27 mouse cellular contexts compared by ENCODE assay signal in genomic region chr16:91057261-91057660, GRCm38 (mm10). TPM values are rescaled to one million over a fixed set of nuclear protein-coding genes. Genes with fewer than 3 reads are reported as not detected.
DNase-seq lines count a peak whose midpoint lies in the region; ATAC-seq and TF ChIP-seq lines count a peak whose summit lies in the region.
"Had no signal": no experiment of that assay in that cellular context is flagged by ENCODE, and none has a peak within 500 bp of the region (broad histone marks: within the 10 kb centered on the region; RNA-seq: fewer than 3 reads in every experiment).

No protein-coding gene starts in this region.

- peaks cover 29% of the 10 kb centered on the region for H3K4me1 ChIP-seq in thymus, adult 2 months (replicated peaks; ENCODE audit: control insufficient read depth, insufficient read depth, low read length)
- H3K4me1 ChIP-seq in intestine, embryonic 16.5 days (ENCODE audit: control insufficient read depth, insufficient read depth, low read length) = no peaks in the 10 kb centered on the region
- H3K4me1 ChIP-seq in kidney, embryonic 16.5 days (ENCODE audit: insufficient read depth, low read length) = peaks cover 18% of the 10 kb centered on the region; the same call in 1 of the 2 replicates
- H3K4me1 ChIP-seq: hindbrain, embryonic 13.5 days; liver, embryonic 15.5 days; lung, embryonic 15.5 days; neural tube, embryonic 13.5 days; stomach, embryonic 15.5 days had no signal

- DNase-seq in thymus, adult 2 months = no peak
- DNase-seq in thymus, postnatal 25 days = no peak
- DNase-seq in urinary bladder, adult 18-20 months (ENCODE audit: low spot score in 2 of 2) = no peak
- no peak for DNase-seq in gastrocnemius, adult 18-20 months (ENCODE audit: low spot score)
- DNase-seq: adrenal gland, adult 2 months; B cell, adult 2 months; cerebellum, adult 9-11 months; gastrocnemius, postnatal 36 days; heart, postnatal 36 days; liver; right cerebral cortex, postnatal 4 days; thymus, adult 18-20 months had no signal

- ATAC-seq in activated CD4-positive, CD25-positive, alpha-beta regulatory T cell, adult 4 months = peak; percentile 31
- no peak for ATAC-seq in intestine, embryonic 16.5 days
- no peak for ATAC-seq in kidney, embryonic 16.5 days (ENCODE audit: low FRiP score, low TSS enrichment)
- ATAC-seq: midbrain, embryonic 13.5 days had no signal

- H3K27me3 ChIP-seq in thymus, adult 2 months (ENCODE audit: control insufficient read depth, insufficient read depth, low read length) = no peaks in the 10 kb centered on the region
- H3K27me3 ChIP-seq in intestine, embryonic 16.5 days (replicated peaks; ENCODE audit: control insufficient read depth, insufficient read depth, low read length) = no peaks in the 10 kb centered on the region
- H3K27me3 ChIP-seq in kidney, embryonic 16.5 days (ENCODE audit: insufficient read depth, low read length) = 0 out of 2 replicates have a peak, but pooled peaks cover 2% of the 10 kb centered on the region
- H3K27me3 ChIP-seq: midbrain, embryonic 13.5 days; stomach, embryonic 15.5 days had no signal

- 51% methylated on average over 4 of the region's 4 CpGs for WGBS in thymus, adult 2 months
- WGBS in intestine, embryonic 16.5 days = 79% methylated on average over 4 of the region's 4 CpGs
- WGBS in kidney, embryonic 16.5 days = 93% methylated on average over 4 of the region's 4 CpGs

- H3K27ac ChIP-seq in thymus, adult 2 months (ENCODE audit: control insufficient read depth, insufficient read depth, low read length) = peak overlapping the region; percentile 79
- H3K27ac ChIP-seq in intestine, embryonic 16.5 days (ENCODE audit: low read length) = peak overlapping the region; percentile 72
- no peak overlapping the region for H3K27ac ChIP-seq in kidney, embryonic 16.5 days (ENCODE audit: low read length)
- H3K27ac ChIP-seq: embryonic facial prominence, embryonic 10.5 days; heart, embryonic 15.5 days; hindbrain, embryonic 13.5 days; limb, embryonic 10.5 days; liver, embryonic 15.5 days; lung, embryonic 15.5 days; midbrain, embryonic 13.5 days; neural tube, embryonic 13.5 days had no signal

- H3K36me3 ChIP-seq in thymus, adult 2 months (ENCODE audit: control insufficient read depth, insufficient read depth, low read length) = no peaks in the 10 kb centered on the region
- no peaks in the 10 kb centered on the region for H3K36me3 ChIP-seq in intestine, embryonic 16.5 days (ENCODE audit: control insufficient read depth, insufficient read depth, low read length)
- no peaks in the 10 kb centered on the region for H3K36me3 ChIP-seq in kidney, embryonic 16.5 days (ENCODE audit: insufficient read depth, low read length)
- H3K36me3 ChIP-seq: embryonic facial prominence, embryonic 10.5 days; heart, embryonic 15.5 days; hindbrain, embryonic 13.5 days; kidney, embryonic 15.5 days; limb, embryonic 10.5 days; liver, embryonic 15.5 days; lung, embryonic 15.5 days; midbrain, embryonic 13.5 days; neural tube, embryonic 13.5 days; stomach, embryonic 15.5 days had no signal

- TF ChIP-seq CTCF in thymus, adult 2 months (IDR thresholded peaks at IDR 0.05; ENCODE audit: borderline replicate concordance, control insufficient read depth, extremely low read depth, insufficient read depth, low read length, poor library complexity) = no peak

- no peak overlapping the region for H3K9ac ChIP-seq in intestine, embryonic 16.5 days (ENCODE audit: low read depth, low read length)
- H3K9ac ChIP-seq in kidney, embryonic 16.5 days (replicated peaks; ENCODE audit: low read length) = no peak overlapping the region
- H3K9ac ChIP-seq: forebrain, postnatal 0 days; heart, embryonic 15.5 days; hindbrain, embryonic 13.5 days; kidney, embryonic 15.5 days; liver, embryonic 15.5 days; lung, embryonic 15.5 days; neural tube, embryonic 13.5 days; stomach, embryonic 15.5 days had no signal

- H3K4me2 ChIP-seq in intestine, embryonic 16.5 days (ENCODE audit: low read depth, low read length) = peak overlapping the region; percentile 26; the same call in 1 of the 2 replicates
- H3K4me2 ChIP-seq in kidney, embryonic 16.5 days (replicated peaks; ENCODE audit: low read depth, low read length) = no peak overlapping the region
- H3K4me2 ChIP-seq: hindbrain, embryonic 13.5 days; liver, embryonic 15.5 days; lung, embryonic 15.5 days; midbrain, embryonic 13.5 days; neural tube, embryonic 13.5 days; stomach, embryonic 15.5 days had no signal

- no peak for TF ChIP-seq POLR2A in thymus, adult 2 months (IDR thresholded peaks at IDR 0.05; ENCODE audit: control insufficient read depth, extremely low read depth, insufficient read depth, low read length, poor library complexity)

- H3K4me3 ChIP-seq in thymus, adult 2 months (ENCODE audit: control insufficient read depth, insufficient read depth, low read length) = no peak overlapping the region
- H3K4me3 ChIP-seq in intestine, embryonic 16.5 days (ENCODE audit: low read length) = no peak overlapping the region
- no peak overlapping the region for H3K4me3 ChIP-seq in kidney, embryonic 16.5 days (ENCODE audit: low read length)
- H3K4me3 ChIP-seq: embryonic facial prominence, embryonic 10.5 days; heart, embryonic 15.5 days; hindbrain, embryonic 13.5 days; kidney, embryonic 15.5 days; limb, embryonic 10.5 days; liver, embryonic 15.5 days; lung, embryonic 15.5 days; midbrain, embryonic 13.5 days; neural tube, embryonic 13.5 days; stomach, embryonic 15.5 days had no signal

- H3K9me3 ChIP-seq in intestine, embryonic 16.5 days (ENCODE audit: control insufficient read depth, low read length) = no peaks in the 10 kb centered on the region
- no peaks in the 10 kb centered on the region for H3K9me3 ChIP-seq in kidney, embryonic 16.5 days (ENCODE audit: low read length)
- H3K9me3 ChIP-seq: embryonic facial prominence, embryonic 10.5 days; heart, embryonic 15.5 days; hindbrain, embryonic 13.5 days; kidney, embryonic 15.5 days; limb, embryonic 10.5 days; liver, embryonic 15.5 days; lung, embryonic 15.5 days; megakaryocyte, embryonic 14.5 days; midbrain, embryonic 13.5 days; neural tube, embryonic 13.5 days; stomach, embryonic 15.5 days had no signal

RNA-seq across cellular contexts. Expression of gene Paxbp1, which starts 12.9 kb away (rescaled TPM):
- polyA plus RNA-seq in thymus, adult 2 months (2012; rRNA removed) = 30.6 and 32.9 TPM in 2 replicates
- polyA plus RNA-seq in activated CD4-positive, CD25-positive, alpha-beta regulatory T cell, adult 4 months (2017; shearing (Covaris generic)) = 10 to 100 TPM; 83.2 to 84.4 TPM
- 33.4 and 35.9 TPM in 2 replicates for polyA plus RNA-seq in intestine, embryonic 16.5 days (2015; fragmentation: Nextera tagmentation; extraction: Ambion mirVana)
- 1 to 10 TPM; 8.1 to 9.0 TPM for total RNA-seq in gastrocnemius, adult 18-20 months (2021)
- 51.4 and 54.5 TPM in 2 replicates for polyA plus RNA-seq in kidney, embryonic 16.5 days (2015; fragmentation: Nextera tagmentation; extraction: Ambion mirVana)

RNA-seq across cellular contexts. Expression of gene 4932438H23Rik, which starts 37.7 kb away (rescaled TPM):
- 0.33 and 1.1 TPM in 2 replicates for polyA plus RNA-seq in thymus, adult 2 months (2012; rRNA removed)
- 1 to 10 TPM in 1 of 2 experiments, under 1 TPM in 1; 0.22 to 1.0 TPM for polyA plus RNA-seq in activated CD4-positive, CD25-positive, alpha-beta regulatory T cell, adult 4 months (2017; shearing (Covaris generic))
- 0.17 and 0.22 TPM in 2 replicates for polyA plus RNA-seq in intestine, embryonic 16.5 days (2015; fragmentation: Nextera tagmentation; extraction: Ambion mirVana)
- total RNA-seq in gastrocnemius, adult 18-20 months (2021) = under 1 TPM; 0.24 to 0.62 TPM
- 0.09 TPM in 1 of 2 replicates, not detected in the other for polyA plus RNA-seq in kidney, embryonic 16.5 days (2015; fragmentation: Nextera tagmentation; extraction: Ambion mirVana)
- polyA plus RNA-seq: adrenal gland, adult 2 months; embryonic facial prominence, embryonic 10.5 days; limb, embryonic 10.5 days; liver, embryonic 15.5 days had no signal

RNA-seq across cellular contexts. Expression of gene Synj1, which starts 46.2 kb away (rescaled TPM):
- 51.6 and 66.8 TPM in 2 replicates for polyA plus RNA-seq in thymus, adult 2 months (2012; rRNA removed)
- 10 to 100 TPM; 29.0 to 32.6 TPM for polyA plus RNA-seq in activated CD4-positive, CD25-positive, alpha-beta regulatory T cell, adult 4 months (2017; shearing (Covaris generic))
- 16.5 and 16.9 TPM in 2 replicates for polyA plus RNA-seq in intestine, embryonic 16.5 days (2015; fragmentation: Nextera tagmentation; extraction: Ambion mirVana)
- total RNA-seq in gastrocnemius, adult 18-20 months (2021) = 10 to 100 TPM in 1 of 2 experiments, 1 to 10 TPM in 1; 7.7 to 14.0 TPM
- 12.3 and 17.0 TPM in 2 replicates for polyA plus RNA-seq in kidney, embryonic 16.5 days (2015; fragmentation: Nextera tagmentation; extraction: Ambion mirVana)
